Mouse (Mus musculus): ENCODE measurements at regions not wholly inside any gene's neighbourhood (a gene's known extent, or its start where the extent isn't known, plus 50 kb on each side); places are given as distances from the start of the nearest gene placed in this dataset.

GRCm38 (mm10) chr1:181299075-181299665, 53.3 kb upstream of the Cnih3 start:
- DNase-seq (ENCODE audit: low read depth, low spot score): no peak

GRCm38 (mm10) chr1:181299826-181300225, 52.6 kb upstream of the Cnih3 start:
- DNase-seq (ENCODE audit: low read depth, low spot score): no peak

GRCm38 (mm10) chr1:181302151-181302550, 50.3 kb upstream of the Cnih3 start:
- no peak for DNase-seq (ENCODE audit: low read depth, low spot score)
